Mouse (Mus musculus) adrenal gland, adult 18-20 months (tissue): ENCODE results near the gene Hoxd12. TPM values are rescaled to one million over a fixed set of nuclear protein-coding genes. Genes with fewer than 3 reads are reported as not detected.

ENCODE experiments used
- DNase-seq, 2 experiments: peaks; one replicate each; pipeline ENCODE4 v3.0.0; 2021 to 2022; ENCODE audit warnings: low spot score in 2 of 2
- total RNA-seq, 2 experiments: library from RNA; stranded (reverse); gene quantifications; 1 replicate in 1 of 2; 2 replicates in 1 of 2; pipeline ENCODE4 v1.2.3; 2021

Hoxd12 gene
- total RNA-seq, 2 experiments from 2014 or later: not detected

DNA sequence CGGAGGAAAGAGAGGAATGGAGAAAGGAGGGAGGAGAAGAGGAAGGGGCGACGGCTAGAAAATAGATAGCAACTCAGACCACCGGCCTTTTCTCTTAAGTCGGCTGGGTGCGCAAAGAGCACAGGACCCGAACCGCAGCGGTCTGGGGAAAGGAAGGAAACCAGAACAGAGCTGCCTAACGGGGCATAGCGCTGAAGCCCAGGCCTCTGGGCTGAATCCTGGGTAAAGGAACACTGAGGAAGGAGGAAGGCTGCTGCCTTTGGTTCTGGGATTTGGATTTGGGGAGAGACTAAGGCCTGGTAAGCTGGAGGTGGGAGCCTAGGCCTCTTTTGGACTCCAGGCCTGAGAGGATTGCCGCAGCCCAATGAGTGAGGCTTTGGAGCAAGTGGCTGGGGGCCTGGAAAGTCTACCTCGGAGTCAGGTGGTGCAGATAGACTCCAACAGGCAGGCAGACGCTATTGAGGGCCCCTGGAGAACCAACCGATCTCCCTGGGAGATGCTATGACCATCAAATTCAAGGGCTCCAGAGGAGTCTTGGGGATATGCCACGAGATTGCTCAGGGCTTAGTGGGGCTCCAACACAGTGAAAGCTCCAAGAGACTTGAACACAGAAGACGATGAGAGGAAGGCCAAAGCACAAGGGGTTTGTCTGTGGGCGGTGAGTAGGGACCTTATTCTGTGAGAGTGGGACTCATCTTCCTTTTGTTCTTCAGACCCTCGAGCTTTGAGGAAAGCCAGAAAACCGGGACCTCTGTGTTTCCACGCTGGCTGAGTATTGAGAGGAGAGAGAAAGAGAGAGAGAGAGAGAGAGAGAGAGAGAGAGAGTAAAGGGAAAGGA lies 6.0 kb downstream of the Hoxd12 start:
- DNase-seq: no peak

DNA sequence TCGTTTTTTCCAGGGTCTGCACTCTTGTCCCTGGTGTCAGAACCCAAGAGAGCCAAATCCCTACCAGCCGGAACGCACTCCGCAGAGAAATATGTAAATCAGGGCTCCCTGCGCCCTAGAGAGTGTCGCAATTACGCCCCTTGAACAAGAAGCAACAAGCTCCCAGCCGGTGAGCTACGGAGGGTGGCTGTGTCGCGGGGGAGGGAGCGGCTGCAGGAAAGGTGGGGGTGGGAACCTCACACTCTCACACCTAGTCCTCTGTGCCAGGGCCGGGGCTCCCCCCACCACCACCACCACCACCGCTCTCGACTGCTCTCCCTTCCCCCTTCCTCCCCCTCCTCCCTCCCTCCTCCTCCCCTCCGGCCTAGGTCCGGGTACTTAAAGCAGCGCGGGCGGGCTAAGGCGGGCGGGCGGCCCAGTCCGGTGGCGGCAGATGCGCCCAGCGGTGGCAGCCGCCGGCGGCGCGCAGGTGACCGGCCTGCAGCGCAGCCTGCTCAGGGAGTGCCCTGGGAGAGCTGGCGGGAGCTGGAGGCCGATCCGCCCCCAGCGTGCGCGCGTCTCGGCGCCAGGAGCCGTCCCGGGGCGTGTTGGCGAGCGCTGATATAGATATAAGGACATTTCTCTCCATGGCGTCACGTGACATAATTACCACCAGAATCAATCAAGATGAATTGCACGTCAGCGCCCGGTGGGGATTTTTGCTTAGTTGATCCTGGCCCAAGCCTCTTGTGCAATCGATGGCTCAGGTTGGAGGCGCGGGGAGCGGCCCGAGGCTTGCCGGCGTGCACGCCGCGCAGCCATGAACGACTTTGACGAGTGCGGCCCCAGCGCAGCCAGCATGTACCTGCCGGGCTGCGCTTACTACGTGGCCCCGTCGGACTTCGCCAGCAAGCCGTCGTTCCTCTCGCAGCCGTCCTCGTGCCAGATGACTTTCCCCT lies 7.0 kb downstream of the Hoxd12 start:
- DNase-seq: no peak

DNA sequence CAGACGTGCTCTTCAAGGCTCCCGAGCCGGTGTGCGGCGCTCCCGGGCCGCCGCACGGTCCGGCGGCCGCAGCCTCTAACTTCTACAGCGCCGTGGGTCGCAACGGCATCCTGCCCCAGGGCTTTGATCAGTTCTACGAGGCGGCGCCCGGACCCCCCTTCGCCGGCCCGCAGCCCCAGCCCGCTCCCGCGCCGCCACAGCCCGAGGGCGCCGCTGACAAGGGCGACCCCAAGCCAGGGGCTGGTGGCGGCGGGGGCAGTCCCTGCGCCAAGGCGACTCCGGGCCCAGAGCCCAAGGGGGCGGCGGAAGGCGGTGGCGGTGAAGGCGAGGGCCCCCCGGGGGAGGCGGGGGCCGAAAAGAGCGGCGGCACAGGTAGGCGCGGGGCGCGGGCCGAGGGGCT lies 8.0 kb downstream of the Hoxd12 start:
- DNase-seq: no peak

DNA sequence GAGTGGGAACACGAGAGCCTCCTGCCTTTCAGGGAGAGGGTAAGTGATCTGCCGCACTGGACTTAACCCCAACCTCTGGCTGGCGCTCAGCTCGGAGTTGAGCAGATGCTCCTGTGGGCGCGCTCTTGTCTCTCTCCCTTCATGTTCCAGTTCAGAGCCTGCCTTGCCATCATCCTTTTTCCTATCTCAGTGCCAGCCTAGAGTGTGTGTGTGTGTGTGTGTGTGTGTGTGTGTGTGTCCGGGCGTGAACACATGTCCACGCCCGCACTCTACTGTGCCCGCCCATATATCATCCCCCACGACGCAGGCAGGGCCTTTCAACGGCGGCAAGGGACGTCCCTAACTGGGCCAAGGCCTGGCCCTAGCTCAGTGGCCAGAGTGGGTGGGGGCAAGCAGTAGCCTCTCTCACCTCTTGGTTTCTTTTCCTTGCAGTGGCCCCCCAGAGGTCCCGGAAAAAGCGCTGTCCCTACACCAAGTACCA lies 8.7 kb downstream of the Hoxd12 start:
- DNase-seq: no peak

DNA sequence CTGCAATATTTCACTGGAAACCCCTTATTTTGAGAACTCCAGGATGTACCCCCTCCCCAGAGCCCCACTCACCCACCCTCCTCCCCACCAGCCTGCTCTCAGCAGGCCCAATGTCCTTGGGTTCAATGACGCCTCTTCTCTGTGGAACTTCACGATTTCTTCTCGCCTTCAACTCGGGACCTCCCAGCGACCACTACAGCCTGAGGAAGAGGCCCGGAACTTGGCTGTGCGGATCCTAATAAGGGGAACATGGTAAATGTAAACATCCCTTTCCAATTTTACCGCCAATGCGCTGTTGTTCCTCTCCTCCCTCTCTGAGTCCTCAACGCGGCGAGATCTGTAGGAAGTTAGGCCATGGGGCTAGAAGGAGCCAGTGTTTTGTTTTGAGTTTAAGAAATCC lies 9.3 kb downstream of the Hoxd12 start:
- no peak for DNase-seq

DNA sequence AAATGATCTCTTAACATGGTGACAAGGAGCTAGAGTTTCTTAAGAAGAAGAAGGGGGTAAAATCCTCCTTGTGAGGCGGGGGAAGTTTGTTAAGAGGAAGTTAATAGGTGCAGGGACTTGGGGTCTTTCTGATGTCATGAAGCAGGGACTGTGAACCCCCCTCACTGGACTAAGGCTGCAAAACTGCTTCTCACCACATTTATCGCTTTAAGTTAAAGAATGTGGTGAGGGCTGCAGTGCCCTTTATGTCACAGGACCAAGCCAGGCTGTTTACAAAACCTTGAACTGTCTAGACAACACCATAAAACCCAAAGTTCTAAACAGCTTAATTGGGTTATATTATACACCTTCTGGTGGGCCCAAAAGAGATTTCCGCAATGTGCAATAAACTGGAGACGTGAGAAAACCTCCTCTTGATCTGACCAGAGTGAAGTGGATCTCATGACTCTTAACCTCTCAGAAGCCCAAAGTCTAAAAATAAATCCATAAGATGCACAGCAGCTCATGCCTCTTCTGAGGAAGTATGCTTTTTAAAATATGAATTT lies 10.3 kb downstream of the Hoxd12 start:
- no peak for DNase-seq

DNA sequence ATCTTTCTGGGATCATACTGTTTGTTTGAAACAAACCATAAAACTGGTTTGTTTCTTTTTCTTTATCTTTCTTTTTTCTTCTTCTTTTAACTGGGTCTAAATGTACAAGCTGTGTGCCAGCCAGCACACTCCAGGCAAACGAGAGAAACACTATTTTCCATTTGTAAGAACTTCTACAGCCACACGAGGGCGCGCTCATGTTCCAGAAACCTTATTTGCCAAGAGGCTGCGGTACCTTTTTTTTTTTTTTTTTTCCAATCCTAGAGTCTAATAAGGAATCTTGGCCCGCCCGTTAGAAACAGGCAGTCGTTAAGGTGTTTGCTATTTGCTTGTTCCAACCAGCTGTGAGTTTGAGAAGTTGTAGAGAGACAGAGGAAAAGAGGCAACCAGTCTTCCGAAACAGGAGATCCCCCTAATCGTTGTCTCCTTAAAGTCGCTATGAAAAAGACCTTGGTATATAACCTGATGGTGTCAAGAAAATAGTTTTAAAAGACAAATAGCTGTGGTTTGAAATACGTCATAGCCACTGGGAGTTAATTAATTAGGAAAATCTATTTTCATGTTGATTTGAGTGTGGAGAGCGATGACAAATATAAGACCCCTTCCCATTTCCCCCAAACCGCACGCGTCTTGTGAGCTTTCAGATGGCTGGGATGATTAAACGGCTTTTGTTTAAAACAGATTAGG lies 11.6 kb downstream of the Hoxd12 start:
- DNase-seq: peak in 1 of 2 experiments; percentile 71

DNA sequence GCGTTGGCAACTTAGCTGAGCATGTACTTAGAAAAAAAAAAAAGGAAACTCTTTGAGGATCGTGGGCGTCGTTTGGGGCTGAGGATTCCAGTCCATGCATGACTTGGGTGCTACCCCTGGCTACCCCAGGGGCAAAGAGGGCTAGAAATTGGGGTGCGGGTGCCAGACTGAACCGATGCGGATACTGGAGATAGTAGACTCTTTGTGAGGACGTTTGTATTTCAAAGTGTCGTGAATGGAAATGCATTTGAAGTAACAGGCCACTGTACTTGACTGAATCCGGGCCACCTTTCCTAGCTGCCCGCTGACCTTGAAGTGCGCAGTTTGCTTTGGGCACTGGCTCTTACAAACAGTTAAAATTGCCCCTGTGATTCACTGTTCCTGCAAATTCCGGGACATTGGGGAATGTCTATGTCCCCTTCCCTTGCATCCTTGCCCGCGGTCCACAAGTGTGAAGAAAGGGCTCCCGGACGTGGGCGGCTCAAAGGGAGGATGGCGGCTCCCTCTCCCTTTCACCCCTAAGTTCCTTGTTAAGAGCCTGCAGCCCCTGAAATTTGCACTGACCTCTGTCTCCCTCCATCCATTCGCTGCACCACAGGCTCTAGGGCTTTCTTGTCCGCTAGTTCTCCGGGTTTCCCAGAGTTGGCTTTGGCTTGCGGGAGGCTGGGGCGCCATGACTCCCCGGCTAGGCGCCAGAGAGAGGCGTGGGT lies 12.3 kb downstream of the Hoxd12 start:
- DNase-seq: no peak

DNA sequence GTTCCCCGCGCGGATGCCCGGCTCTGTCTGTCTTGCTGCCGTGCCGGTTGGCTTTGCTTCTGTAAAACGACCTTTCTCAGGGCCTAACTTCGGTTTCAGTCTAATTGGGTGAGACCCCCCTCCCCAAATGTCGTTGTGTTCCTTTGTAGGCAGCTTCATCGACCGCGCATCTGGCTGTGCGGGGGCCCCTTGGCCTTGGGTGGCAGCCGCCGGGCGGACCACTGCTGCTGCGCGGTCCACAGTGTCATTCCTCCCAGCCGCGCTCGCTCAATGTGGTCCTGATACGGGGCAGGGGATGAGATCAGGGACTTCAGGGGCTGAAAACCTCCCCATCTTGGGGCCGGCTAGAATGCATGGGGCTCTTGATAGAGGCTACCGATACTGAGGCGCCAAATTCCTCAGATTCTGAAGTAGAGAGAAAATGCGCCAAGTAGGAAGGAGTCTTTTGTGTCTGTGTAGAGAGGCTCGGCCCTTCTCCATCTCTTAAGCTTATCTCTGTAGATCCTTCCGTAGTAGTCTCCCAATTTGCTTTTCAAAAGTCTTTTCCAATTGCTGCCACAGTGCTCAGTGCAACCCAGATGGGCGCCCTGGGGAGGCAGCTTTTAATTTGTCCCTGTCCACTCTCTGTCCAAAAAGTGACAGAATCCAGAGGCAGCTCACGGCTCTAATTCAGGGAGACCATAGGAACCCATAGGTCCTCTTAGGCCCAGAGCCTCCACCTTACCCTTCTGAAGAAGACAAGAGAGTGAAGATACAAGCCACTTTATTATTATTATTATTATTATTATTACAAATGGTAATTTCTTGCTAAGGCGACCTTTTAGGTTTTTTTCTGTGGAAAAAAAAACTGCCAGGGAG lies 13.1 kb downstream of the Hoxd12 start:
- no peak for DNase-seq

DNA sequence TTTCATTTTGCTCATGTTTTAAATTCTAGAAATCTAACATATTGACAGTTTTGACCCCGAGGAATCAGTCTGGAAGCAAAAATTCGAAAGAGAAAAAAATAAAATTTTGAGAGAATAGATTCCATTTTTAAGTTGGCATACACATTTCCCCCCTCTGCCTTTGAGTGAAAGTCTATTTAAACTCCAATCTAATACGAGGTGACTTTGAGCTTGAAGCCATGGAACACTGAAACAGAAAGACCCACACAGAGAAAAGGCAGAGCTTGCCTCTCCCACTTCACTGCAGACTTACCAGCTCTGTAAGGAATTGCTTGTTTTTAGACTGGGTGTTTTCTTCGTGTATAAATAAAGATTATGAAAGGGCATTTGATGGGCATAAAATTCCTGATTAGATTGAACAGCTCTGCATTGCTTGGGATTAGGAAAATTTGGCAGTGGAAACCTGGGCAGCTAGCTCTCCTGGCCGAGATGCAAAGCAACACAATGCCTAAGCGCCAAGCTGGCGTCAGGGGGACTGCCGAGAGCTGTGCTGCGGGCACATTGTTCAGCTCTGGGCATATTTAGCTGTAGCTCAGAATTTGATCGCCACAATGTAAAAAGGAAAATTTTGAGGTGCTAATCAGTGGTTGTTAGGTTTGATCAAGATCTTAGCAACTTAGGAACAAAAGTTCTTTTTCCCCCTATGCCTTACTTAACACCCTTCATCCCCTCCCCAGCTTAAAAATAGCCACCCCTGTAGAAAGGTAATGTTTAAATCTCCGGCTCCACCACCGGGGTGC lies 14.2 kb downstream of the Hoxd12 start:
- no peak for DNase-seq

DNA sequence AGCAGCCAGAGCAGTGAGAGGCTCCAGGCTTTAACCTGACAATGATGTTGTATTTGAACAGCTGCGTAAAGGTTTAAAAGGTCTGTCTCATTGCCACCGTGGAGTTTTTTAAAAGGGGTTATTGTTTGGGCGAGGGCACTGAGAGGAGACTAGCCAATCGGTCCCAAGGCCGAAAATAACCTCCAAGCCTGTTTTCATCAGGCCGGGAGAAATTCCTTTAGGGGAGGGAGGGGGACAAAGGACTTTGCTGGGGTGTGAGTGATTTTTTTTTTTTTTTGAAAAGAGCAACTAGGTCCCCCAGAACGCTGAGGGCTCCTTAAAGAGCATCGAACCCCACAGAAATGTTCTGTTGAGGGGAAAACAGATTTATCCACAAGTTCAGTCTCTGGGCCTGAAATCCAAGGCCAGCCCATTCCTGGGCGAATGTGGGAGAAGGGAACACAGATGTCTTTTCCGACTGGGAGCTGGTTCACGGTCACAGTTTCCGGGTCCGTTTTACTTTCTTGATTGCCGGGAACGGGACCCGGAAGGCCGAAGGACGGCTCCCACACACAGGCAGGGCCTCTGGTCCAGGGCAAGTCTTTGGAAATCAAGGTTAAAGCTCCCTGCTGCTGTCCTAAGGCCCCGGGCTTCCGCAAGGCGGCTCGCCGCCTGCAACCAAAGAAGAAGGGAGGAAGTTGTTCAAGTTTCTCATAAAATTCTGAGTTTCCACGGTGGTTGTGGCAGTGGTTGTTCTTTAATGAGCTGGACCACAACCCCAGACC lies 14.9 kb downstream of the Hoxd12 start:
- no peak for DNase-seq

DNA sequence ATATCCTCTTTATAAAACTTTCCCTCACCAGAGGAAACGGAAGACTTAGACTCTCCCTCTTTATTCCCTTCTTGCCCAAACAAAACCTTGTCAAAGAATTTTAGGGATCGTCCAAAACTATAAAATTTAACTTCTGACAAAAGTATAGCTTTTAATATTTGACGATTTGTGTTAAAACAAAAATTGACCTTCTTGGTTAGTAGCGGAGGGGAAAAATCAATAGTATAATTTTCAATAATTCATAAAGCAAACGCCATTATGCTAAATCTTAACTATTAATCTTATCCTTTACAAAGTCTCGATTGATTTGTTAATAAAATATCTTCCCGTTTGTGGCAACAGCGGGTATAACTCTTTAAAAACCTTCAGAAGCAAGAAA lies 15.5 kb downstream of the Hoxd12 start:
- DNase-seq: no peak

DNA sequence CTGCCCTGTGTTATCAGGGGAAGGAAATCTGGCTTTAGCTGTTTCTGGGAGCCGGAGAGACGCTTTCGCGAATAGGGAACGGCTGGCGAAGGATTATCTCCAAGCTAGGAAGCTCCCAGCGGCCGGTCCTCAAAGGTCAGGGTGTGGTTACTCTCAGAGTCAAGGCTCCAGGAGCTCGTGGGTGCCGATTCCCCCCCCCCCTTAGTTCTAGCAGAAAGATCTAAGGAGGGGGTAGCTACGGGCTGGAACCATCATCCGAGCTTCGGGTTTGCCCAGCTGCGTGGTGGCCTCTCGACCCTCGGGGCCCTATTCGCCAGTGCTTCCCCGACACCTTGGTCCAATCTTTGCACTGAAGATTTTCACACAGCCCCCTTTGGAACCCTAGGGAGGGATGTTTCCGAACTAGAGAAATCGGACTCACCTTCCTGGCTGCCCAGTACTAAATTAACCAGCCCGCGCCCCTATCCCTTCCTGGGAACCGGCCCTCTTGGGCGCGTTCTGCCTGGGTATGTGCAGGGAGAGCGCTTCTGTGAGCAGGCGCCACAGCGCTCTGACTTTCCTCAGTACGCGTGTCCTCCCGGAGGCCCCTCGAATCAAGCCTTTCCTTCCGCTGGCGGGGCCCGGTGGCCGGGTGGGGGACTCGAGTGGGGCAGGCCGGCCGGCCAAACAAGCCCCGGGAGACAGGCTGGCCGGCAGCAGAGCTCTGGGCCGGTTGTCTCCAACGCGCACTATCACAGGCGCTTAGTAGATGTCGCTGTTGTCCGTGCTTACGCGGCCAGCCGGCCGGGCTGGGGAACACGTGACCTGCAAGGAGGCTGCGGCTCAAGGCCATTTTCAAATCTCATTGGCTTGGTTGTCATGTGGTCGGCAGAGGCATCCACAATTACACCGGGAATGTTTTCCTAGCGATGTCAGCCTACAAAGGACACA lies 16.5 kb downstream of the Hoxd12 start, which contains the start of gene Hoxd10:
Gene Hoxd10, plus strand, starts transcription at position 903 of the 930 bp plus-strand sequence.
- DNase-seq: no peak

DNA sequence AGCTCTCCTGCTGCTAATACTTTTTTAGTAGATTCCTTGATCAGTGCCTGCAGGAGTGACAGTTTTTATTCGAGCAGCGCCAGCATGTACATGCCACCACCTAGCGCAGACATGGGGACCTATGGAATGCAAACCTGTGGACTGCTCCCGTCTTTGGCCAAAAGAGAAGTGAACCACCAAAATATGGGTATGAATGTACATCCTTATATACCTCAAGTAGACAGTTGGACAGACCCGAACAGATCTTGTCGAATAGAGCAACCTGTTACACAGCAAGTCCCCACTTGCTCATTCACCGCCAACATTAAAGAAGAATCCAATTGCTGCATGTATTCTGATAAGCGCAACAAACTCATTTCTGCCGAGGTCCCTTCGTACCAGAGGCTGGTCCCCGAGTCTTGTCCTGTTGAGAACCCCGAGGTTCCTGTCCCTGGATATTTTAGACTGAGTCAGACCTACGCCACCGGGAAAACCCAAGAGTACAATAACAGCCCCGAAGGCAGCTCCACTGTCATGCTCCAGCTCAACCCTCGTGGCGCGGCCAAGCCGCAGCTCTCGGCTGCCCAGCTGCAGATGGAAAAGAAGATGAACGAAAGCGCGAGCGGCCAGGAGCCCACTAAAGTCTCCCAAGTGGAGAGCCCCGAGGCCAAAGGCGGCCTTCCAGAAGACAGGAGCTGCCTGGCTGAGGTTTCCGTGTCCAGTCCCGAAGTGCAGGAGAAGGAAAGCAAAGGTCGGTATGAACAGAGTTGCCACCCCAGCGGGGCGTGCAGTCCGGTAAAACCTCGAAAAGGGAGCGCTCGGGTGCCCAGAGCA lies 17.4 kb downstream of the Hoxd12 start:
- DNase-seq: no peak

DNA sequence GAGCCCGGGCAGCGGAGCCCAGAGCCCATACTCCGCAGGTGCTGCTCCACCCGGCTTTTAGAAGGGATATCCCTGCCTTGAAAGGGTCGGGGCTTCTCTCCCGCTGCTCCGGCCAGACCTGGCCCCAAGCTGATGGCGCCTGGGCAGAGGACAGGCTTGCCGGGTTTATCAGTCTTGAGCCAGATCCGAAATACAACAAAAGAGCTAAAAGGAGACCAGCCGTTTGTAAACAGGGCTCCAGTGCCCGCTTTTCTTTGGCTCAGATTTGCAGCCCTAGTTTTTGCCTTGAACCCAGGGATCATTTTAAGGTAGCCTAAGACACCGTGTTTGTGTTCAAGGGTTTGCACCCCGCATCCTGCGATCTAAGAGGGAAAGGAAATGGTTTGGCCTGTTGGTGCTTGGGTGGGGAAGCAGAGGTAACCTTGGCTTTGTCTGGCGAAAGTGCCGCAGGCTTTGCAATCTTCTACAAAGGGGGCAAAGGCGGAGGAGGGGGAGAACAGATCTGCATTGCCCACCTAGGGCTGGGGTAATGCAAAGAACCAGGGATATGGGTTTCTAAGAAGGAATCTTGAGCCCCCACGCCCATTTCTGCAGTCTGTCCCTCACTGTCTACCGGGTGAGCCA lies 18.1 kb downstream of the Hoxd12 start:
- DNase-seq: no peak
